In genomic region chr5:30278952-30279351, GRCm38 (mm10) we compare ENCODE assay signal across 32 mouse cellular contexts. TPM values are rescaled to one million over a fixed set of nuclear protein-coding genes. Genes with fewer than 3 reads are reported as not detected.
A peak's percentile ranks its signal among the peaks of the same experiment; 100 is the strongest.
DNase-seq lines count a peak whose midpoint lies in the region; ATAC-seq and TF ChIP-seq lines count a peak whose summit lies in the region.
"Had no signal": no experiment of that assay in that cellular context is flagged by ENCODE, and none has a peak within 500 bp of the region (broad histone marks: within the 10 kb centered on the region; RNA-seq: fewer than 3 reads in every experiment).

No protein-coding gene starts in this region.

- DNase-seq in 3T3-L1 (ENCODE audit: low read depth, low spot score) (peak; percentile 51), ZHBTc4 (ENCODE audit: low read depth, low spot score) (peak; percentile 45)
- DNase-seq in kidney, postnatal 14 days: no peak
- no peak for DNase-seq in c-Kit-positive CD71-positive TER-119-positive erythroid progenitor cells, embryonic 14.5 days (ENCODE audit: low spot score)
- no peak for DNase-seq in retina, embryonic 14.5 days (ENCODE audit: low spot score)
- DNase-seq: adrenal gland, postnatal 10 days; adrenal gland, postnatal 36 days; B cell, adult 2 months; cerebellum, adult 11-12 months; cerebellum, adult 8-10 months; cerebellum, postnatal 10 days; cerebellum, postnatal 36 days; embryo, embryonic 11 days; forebrain, postnatal 0 days; gastrocnemius, adult 2 months; gastrocnemius, postnatal 14 days; heart, adult 11 months; heart, postnatal 10 days; heart, postnatal 36 days; kidney, adult 11 months had no signal

- peaks cover 2% of the 10 kb centered on the region; the same call in 1 of the 2 replicates for H3K4me1 ChIP-seq in intestine, embryonic 16.5 days (ENCODE audit: control insufficient read depth, insufficient read depth, low read length)
- peaks cover 17% of the 10 kb centered on the region; the same call in 1 of the 2 replicates for H3K4me1 ChIP-seq in small intestine, adult 2 months (ENCODE audit: control insufficient read depth, insufficient read depth, insufficient read length, low read length)
- peaks cover 10% of the 10 kb centered on the region for H3K4me1 ChIP-seq in hindbrain, embryonic 12.5 days
- H3K4me1 ChIP-seq: embryonic facial prominence, embryonic 13.5 days had no signal

- H3K4me2 ChIP-seq in intestine, embryonic 16.5 days (ENCODE audit: low read depth, low read length): no peak overlapping the region
- no peak overlapping the region for H3K4me2 ChIP-seq in hindbrain, embryonic 12.5 days (replicated peaks)
- H3K4me2 ChIP-seq: embryonic facial prominence, embryonic 13.5 days; forebrain, embryonic 13.5 days; heart, embryonic 12.5 days; heart, embryonic 15.5 days; hindbrain, embryonic 15.5 days had no signal

- H3K27me3 ChIP-seq in intestine, embryonic 16.5 days (replicated peaks; ENCODE audit: control insufficient read depth, insufficient read depth, low read length): no peaks in the 10 kb centered on the region
- H3K27me3 ChIP-seq in small intestine, adult 2 months (ENCODE audit: control insufficient read depth, insufficient read depth, low read length): no peaks in the 10 kb centered on the region
- H3K27me3 ChIP-seq in hindbrain, embryonic 12.5 days: no peaks in the 10 kb centered on the region
- H3K27me3 ChIP-seq: CH12.LX; forebrain, embryonic 13.5 days; heart, embryonic 15.5 days; hindbrain, embryonic 15.5 days had no signal

- WGBS in intestine, embryonic 16.5 days: 41% methylated on average over 3 of the region's 3 CpGs
- WGBS in small intestine, adult 2 months: 6% methylated on average over 3 of the region's 3 CpGs
- WGBS in hindbrain, embryonic 12.5 days: 81% methylated on average over 3 of the region's 3 CpGs

- peak overlapping the region; percentile 61; the same call in 1 of the 2 replicates for H3K27ac ChIP-seq in intestine, embryonic 16.5 days (ENCODE audit: low read length)
- peak overlapping the region; percentile 84 for H3K27ac ChIP-seq in small intestine, adult 2 months (ENCODE audit: insufficient read depth, low read depth, low read length)
- H3K27ac ChIP-seq in hindbrain, embryonic 12.5 days: no peak overlapping the region
- H3K27ac ChIP-seq: embryonic facial prominence, embryonic 10.5 days; embryonic facial prominence, embryonic 13.5 days; forebrain, embryonic 13.5 days; gastrocnemius, adult 2 months; heart, embryonic 15.5 days; hindbrain, embryonic 10.5 days; hindbrain, embryonic 15.5 days had no signal

- no peak overlapping the region for H3K9ac ChIP-seq in intestine, embryonic 16.5 days (ENCODE audit: low read depth, low read length)
- no peak overlapping the region for H3K9ac ChIP-seq in hindbrain, embryonic 12.5 days
- H3K9ac ChIP-seq: embryonic facial prominence, embryonic 13.5 days; forebrain, embryonic 13.5 days; forebrain, postnatal 0 days; heart, embryonic 12.5 days; heart, embryonic 15.5 days; hindbrain, embryonic 15.5 days had no signal

- no peak for TF ChIP-seq POLR2A in small intestine, adult 2 months (IDR thresholded peaks at IDR 0.05; ENCODE audit: low read depth, low read length)

- no peak overlapping the region for H3K4me3 ChIP-seq in intestine, embryonic 16.5 days (ENCODE audit: low read length)
- H3K4me3 ChIP-seq in small intestine, adult 2 months (ENCODE audit: low read depth, low read length): no peak overlapping the region
- H3K4me3 ChIP-seq in hindbrain, embryonic 12.5 days: no peak overlapping the region
- H3K4me3 ChIP-seq: embryonic facial prominence, embryonic 10.5 days; embryonic facial prominence, embryonic 13.5 days; erythroblast, embryonic 14.5 days; forebrain, embryonic 13.5 days; gastrocnemius, adult 2 months; heart, embryonic 12.5 days; heart, embryonic 15.5 days; hindbrain, embryonic 10.5 days; hindbrain, embryonic 15.5 days had no signal

- peak; percentile 24; the same call in 1 of the 2 replicates for ATAC-seq in intestine, embryonic 16.5 days
- ATAC-seq in hindbrain, embryonic 12.5 days (ENCODE audit: low FRiP score): no peak
- ATAC-seq: forebrain, embryonic 13.5 days; forebrain, postnatal 0 days had no signal

- H3K9me3 ChIP-seq in intestine, embryonic 16.5 days (ENCODE audit: control insufficient read depth, low read length): no peaks in the 10 kb centered on the region
- no peaks in the 10 kb centered on the region for H3K9me3 ChIP-seq in hindbrain, embryonic 12.5 days (replicated peaks)
- H3K9me3 ChIP-seq: embryonic facial prominence, embryonic 10.5 days; embryonic facial prominence, embryonic 13.5 days; forebrain, embryonic 13.5 days; heart, embryonic 12.5 days; heart, embryonic 15.5 days; hindbrain, embryonic 10.5 days; hindbrain, embryonic 15.5 days had no signal

- no peaks in the 10 kb centered on the region for H3K36me3 ChIP-seq in intestine, embryonic 16.5 days (ENCODE audit: control insufficient read depth, insufficient read depth, low read length)
- H3K36me3 ChIP-seq in small intestine, adult 2 months (ENCODE audit: control insufficient read depth, insufficient read depth, low read length): no peaks in the 10 kb centered on the region
- no peaks in the 10 kb centered on the region for H3K36me3 ChIP-seq in hindbrain, embryonic 12.5 days
- H3K36me3 ChIP-seq: embryonic facial prominence, embryonic 10.5 days; embryonic facial prominence, embryonic 13.5 days; heart, embryonic 12.5 days; heart, embryonic 15.5 days; hindbrain, embryonic 10.5 days; hindbrain, embryonic 15.5 days had no signal

- no peak for TF ChIP-seq CTCF in small intestine, adult 2 months (IDR thresholded peaks at IDR 0.05; ENCODE audit: extremely low read depth, insufficient read length, insufficient replicate concordance, low read depth, low read length)

RNA-seq across cellular contexts. Expression of gene Drc1, which starts 2.2 kb away (rescaled TPM):
- 1.2 and 1.8 TPM in 2 replicates for polyA plus RNA-seq in intestine, embryonic 16.5 days (2015; fragmentation: Nextera tagmentation; extraction: Ambion mirVana)
- 0.11 and 0.28 TPM in 2 replicates for polyA plus RNA-seq in small intestine, adult 2 months (2012; rRNA removed)
- 2.1 and 3.6 TPM in 2 replicates for polyA plus RNA-seq in hindbrain, embryonic 12.5 days (2016; fragmentation: Nextera tagmentation; extraction: Ambion mirVana)
- polyA plus RNA-seq: erythroblast, embryonic 14.5 days had no signal

RNA-seq across cellular contexts. Expression of gene Selenoi, which starts 46.6 kb away (rescaled TPM):
- polyA plus RNA-seq in intestine, embryonic 16.5 days (2015; fragmentation: Nextera tagmentation; extraction: Ambion mirVana): 52.2 and 57.8 TPM in 2 replicates
- polyA plus RNA-seq in small intestine, adult 2 months (2012; rRNA removed): 36.4 and 107 TPM in 2 replicates
- polyA plus RNA-seq in hindbrain, embryonic 12.5 days (2016; fragmentation: Nextera tagmentation; extraction: Ambion mirVana): 22.8 and 23.3 TPM in 2 replicates

Comparison
In these comparisons a context has a peak if more than half of its experiments do, and no peak if none do; other contexts are left out.
1. DNase-seq: peak in 3T3-L1 (single experiment) and ZHBTc4 (single experiment); none in kidney, postnatal 14 days (single experiment), c-Kit-positive CD71-positive TER-119-positive erythroid progenitor cells, embryonic 14.5 days (single experiment) and retina, embryonic 14.5 days (single experiment).